In the genomic region with DNA sequence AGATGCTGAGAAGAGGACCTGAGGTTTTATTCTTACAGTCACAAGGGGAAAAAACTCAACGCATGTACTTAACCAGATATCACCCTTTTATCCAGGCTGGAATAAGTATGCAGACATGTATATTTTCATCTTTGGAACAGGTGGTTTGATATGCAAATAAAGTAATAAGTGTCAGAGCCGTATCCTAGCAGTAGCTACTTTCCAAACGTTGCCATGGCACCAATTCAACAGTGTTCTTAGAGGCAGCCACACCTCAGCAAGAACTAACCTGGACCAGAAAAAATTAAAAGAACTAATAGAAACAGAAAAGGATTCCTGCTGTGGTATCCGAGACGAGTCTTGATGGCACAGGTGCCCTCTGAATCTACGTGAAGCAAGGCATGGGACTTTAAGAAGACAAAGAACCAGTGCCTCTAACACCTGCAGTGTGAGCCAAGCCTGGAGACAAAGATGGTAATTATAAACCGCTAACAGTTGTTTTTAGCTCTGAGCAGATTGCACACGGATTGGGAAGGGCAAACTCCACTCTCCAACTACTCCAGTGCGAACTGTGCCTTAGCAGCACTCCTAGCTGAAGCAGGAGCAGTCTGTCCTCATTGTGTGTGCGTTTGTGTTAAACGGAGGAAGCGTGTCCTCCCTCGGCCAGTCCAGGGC, we compare ENCODE assay signal across 15 mouse cellular contexts. TPM values are rescaled to one million over a fixed set of nuclear protein-coding genes. Genes with fewer than 3 reads are reported as not detected.
A peak's percentile ranks its signal among the peaks of the same experiment; 100 is the strongest.
DNase-seq lines count a peak whose midpoint lies in the region; ATAC-seq and TF ChIP-seq lines count a peak whose summit lies in the region.
"Had no signal": no experiment of that assay in that cellular context is flagged by ENCODE, and none has a peak within 500 bp of the region (broad histone marks: within the 10 kb centered on the region; RNA-seq: fewer than 3 reads in every experiment).

A gene (plus strand): TSS at position 240 of the 654 bp plus-strand sequence.

- H3K4me3 ChIP-seq in kidney, embryonic 14.5 days (ENCODE audit: low read length), result no peak within 1 kb of the TSS
- H3K4me3 ChIP-seq in bone marrow, adult 2 months (replicated peaks; ENCODE audit: control insufficient read depth, low read depth, low read length), result no peak within 1 kb of the TSS

- TF ChIP-seq CTCF in bone marrow, adult 2 months (IDR thresholded peaks at IDR 0.05; ENCODE audit: control insufficient read depth, insufficient read depth, low read length), result no peak

- DNase-seq in frontal cortex, postnatal 25 days (ENCODE audit: low spot score in 2 of 2), result no peak
- peak; percentile 24 for DNase-seq in kidney, postnatal 14 days
- peak; percentile 52 to 61 for DNase-seq in layer of hippocampus, adult 8-10 months (ENCODE audit: low spot score in 2 of 2)
- DNase-seq in adrenal gland, adult (ENCODE audit: inconsistent age in 2 of 2, low spot score in 1 of 2), result no peak
- no peak for DNase-seq in ovary, postnatal 10 days (ENCODE audit: low spot score)
- DNase-seq: heart, adult 18-20 months; retina, postnatal 1 day had no signal

- WGBS in kidney, embryonic 14.5 days, result 72% methylated on average over 13 of the region's 13 CpGs
- WGBS in bone marrow, adult 2 months, result 78% methylated on average over 13 of the region's 13 CpGs

- no peaks in the 10 kb centered on the region for H3K36me3 ChIP-seq in kidney, embryonic 14.5 days (ENCODE audit: control insufficient read depth, insufficient read depth, low read length)
- H3K36me3 ChIP-seq: G1E had no signal

- H3K4me1 ChIP-seq in kidney, embryonic 14.5 days (ENCODE audit: control insufficient read depth, insufficient read depth, low read length), result 0 out of 2 replicates have a peak, but pooled peaks cover under 1% of the 10 kb centered on the region
- no peaks in the 10 kb centered on the region for H3K4me1 ChIP-seq in bone marrow, adult 2 months (ENCODE audit: control insufficient read depth, insufficient read depth, low read length)

- no peak within 1 kb of the TSS for H3K4me2 ChIP-seq in kidney, embryonic 14.5 days (replicated peaks; ENCODE audit: low read depth, low read length)

- no peak within 1 kb of the TSS for H3K27ac ChIP-seq in kidney, embryonic 14.5 days (ENCODE audit: low read depth, low read length)
- 0 out of 2 replicates have a peak within 1 kb of the TSS, but pooled peaks have one; percentile 2 for H3K27ac ChIP-seq in bone marrow, adult 2 months (ENCODE audit: control insufficient read depth, insufficient read depth, low read depth, low read length, poor library complexity)
- H3K27ac ChIP-seq: liver, embryonic 14.5 days had no signal

- no peak within 1 kb of the TSS for H3K9ac ChIP-seq in kidney, embryonic 14.5 days (ENCODE audit: low read depth, low read length)
- H3K9ac ChIP-seq: liver, embryonic 14.5 days had no signal

- peak; percentile 90 for ATAC-seq in frontal cortex, adult (ENCODE audit: low TSS enrichment)
- no peak for ATAC-seq in kidney, embryonic 14.5 days (ENCODE audit: low FRiP score, low TSS enrichment)
- ATAC-seq: activated CD4-positive, CD25-positive, alpha-beta regulatory T cell, adult 4 months had no signal

- H3K27me3 ChIP-seq in kidney, embryonic 14.5 days (ENCODE audit: control insufficient read depth, insufficient read depth, low read length), result no peaks in the 10 kb centered on the region

- TF ChIP-seq POLR2A in bone marrow, adult 2 months (IDR thresholded peaks at IDR 0.05; ENCODE audit: borderline replicate concordance, control insufficient read depth, low read depth, low read length), result no peak

- H3K9me3 ChIP-seq in kidney, embryonic 14.5 days (ENCODE audit: control insufficient read depth, low read length), result no peaks in the 10 kb centered on the region
- H3K9me3 ChIP-seq: G1E had no signal

RNA-seq across cellular contexts. Expression of the gene that starts here (rescaled TPM):
- not detected in 2 replicates for polyA plus RNA-seq in kidney, embryonic 14.5 days (2014; fragmentation: Nextera tagmentation; extraction: Ambion mirVana)
- not detected in 2 replicates for polyA plus RNA-seq in bone marrow, adult 2 months (2011; ENCODE audit: insufficient read depth, insufficient read length, low replicate concordance, missing spikeins)
- total RNA-seq in layer of hippocampus, adult 8-10 months (2022), result not detected
- total RNA-seq: heart, adult 18-20 months; left cerebral cortex, adult 18-20 months had no signal
- polyA plus RNA-seq: activated CD4-positive, CD25-positive, alpha-beta regulatory T cell, adult 4 months; cortical plate, adult 2 months; G1E; liver, embryonic 14.5 days had no signal

Comparison
In these comparisons a context has a peak if more than half of its experiments do, and no peak if none do; other contexts are left out.
1. Peak in DNase-seq in layer of hippocampus, adult 8-10 months; RNA of the gene not detected or under 1 TPM.